Mouse (Mus musculus) bone marrow macrophage, adult 2 months (primary cell): ENCODE data around the gene Samd11.

Experiments
- CTCF ChIP-seq: IDR thresholded peaks from 2 replicates; pipeline ENCODE4 v1.5.1; 2012; ENCODE audit warnings: low read depth, mild to moderate bottlenecking, low read length, moderate library complexity
- POLR2A ChIP-seq: IDR thresholded peaks from 2 replicates; pipeline ENCODE4 v1.6.1; 2012; ENCODE audit warnings: mild to moderate bottlenecking, low read depth, low read length, borderline replicate concordance

- TF ChIP-seq POLR2A (no peak), CTCF (no peak)
Measured at GRCm38 (mm10) chr4:156252140-156252539, 3.3 kb downstream of the Samd11 start.
